Mouse (Mus musculus): ENCODE data around the gene Tsga10ip. TPM values are rescaled to one million over a fixed set of nuclear protein-coding genes. Genes with fewer than 3 reads are reported as not detected.
A peak's percentile ranks its signal among the peaks of the same experiment; 100 is the strongest.

Gene Tsga10ip
- polyA plus RNA-seq, 1 experiment, result 0.37 TPM

GRCm38 (mm10) chr19:5367053-5367359 is 35.3 kb downstream of the Tsga10ip start, which contains the start of gene Banf1:
TSS of gene Banf1 (minus strand) at chr19:5367168.
- H3K4me3 ChIP-seq, result peak within 1 kb of the TSS; percentile 93
- H3K27me3 ChIP-seq (ENCODE audit: control insufficient read depth, insufficient read depth, insufficient read length), result no peaks in the 10 kb centered on the region
- peaks cover 25% of the 10 kb centered on the region for H3K36me3 ChIP-seq (ENCODE audit: control insufficient read depth, insufficient read depth)
- H3K79me2 ChIP-seq (ENCODE audit: control insufficient read depth, insufficient read depth), result peaks cover 55% of the 10 kb centered on the region
- H3ac ChIP-seq (ENCODE audit: control insufficient read depth, insufficient read length), result peak within 1 kb of the TSS; percentile 69
- no peak for TF ChIP-seq TCF3 (IDR thresholded peaks at IDR 0.05; ENCODE audit: insufficient read length, low read depth)
- TF ChIP-seq MYOG (IDR thresholded peaks at IDR 0.05; ENCODE audit: control insufficient read depth in 1 of 3, insufficient read depth in 1 of 3, insufficient read length in 2 of 3, low read depth in 2 of 3), result peak in 1 of 3 experiments; percentile 17
- peak; percentile 88 for TF ChIP-seq POLR2AphosphoS2 (IDR thresholded peaks at IDR 0.05; ENCODE audit: insufficient read length, low read depth)
- peak; percentile 79 for TF ChIP-seq POLR2A (IDR thresholded peaks at IDR 0.05; ENCODE audit: insufficient read length, low read depth)
- TF ChIP-seq SRF (IDR thresholded peaks at IDR 0.05; ENCODE audit: control insufficient read depth, insufficient read length, low read depth), result peak; percentile 40
- TF ChIP-seq MAX (IDR thresholded peaks at IDR 0.05; ENCODE audit: low read depth), result no peak
- H3K4me2 ChIP-seq (ENCODE audit: low read depth), result peak within 1 kb of the TSS; percentile 93

DNA sequence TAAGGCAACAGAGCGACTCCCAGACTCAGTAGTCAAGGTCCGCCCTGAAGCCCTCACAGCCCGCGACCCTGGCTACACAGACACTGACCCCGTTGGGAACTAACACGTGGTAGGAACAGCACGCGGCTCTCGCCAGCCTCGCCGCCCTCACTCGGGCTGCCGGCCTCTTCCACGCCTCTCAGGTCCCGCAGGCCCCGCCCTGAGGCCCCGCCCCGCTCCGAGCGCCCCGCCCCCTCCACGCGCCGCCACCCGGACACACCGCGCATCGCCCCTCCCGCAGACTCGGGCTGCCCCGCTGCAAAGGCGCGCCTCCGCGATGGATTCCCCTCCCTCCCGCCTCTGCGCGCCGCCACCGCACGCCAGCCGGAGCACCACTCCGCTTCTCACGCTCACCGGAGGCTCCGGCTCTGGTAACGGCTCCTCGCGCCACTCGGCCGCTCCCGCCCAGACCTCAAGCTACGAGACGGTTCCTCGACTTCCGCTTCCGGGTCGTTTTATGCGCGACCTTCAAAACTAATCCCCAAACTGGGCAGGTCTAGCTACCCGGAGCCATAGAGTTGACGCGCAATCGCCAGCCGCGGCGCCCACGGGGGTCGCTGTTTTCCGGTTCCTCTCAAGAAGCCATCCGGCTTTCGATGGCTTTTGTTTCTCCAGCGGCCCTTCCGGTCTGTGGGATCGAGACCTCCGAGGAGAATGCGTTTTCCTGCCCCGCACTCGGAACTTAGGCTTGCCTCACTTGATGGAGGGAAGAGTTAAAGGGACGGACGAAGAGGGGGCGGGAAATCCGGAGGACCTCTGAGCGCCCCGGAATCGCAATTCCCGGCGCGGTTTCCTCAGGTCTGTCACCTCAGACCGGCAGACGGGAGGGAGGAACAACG is 35.9 kb downstream of the Tsga10ip start, which contains the start of gene Eif1ad:
Gene Eif1ad (plus strand): TSS at position 567 of the 878 bp plus-strand sequence.
- Histone ChIP-seq H3K36me3 (ENCODE audit: control insufficient read depth, insufficient read depth) (peaks cover 19% of the 10 kb centered on the region), H3K79me2 (ENCODE audit: control insufficient read depth, insufficient read depth) (peaks cover 55% of the 10 kb centered on the region), H3K4me2 (ENCODE audit: low read depth) (peak within 1 kb of the TSS; percentile 93), H3K27me3 (ENCODE audit: control insufficient read depth, insufficient read depth, insufficient read length) (no peaks in the 10 kb centered on the region), H3ac (ENCODE audit: control insufficient read depth, insufficient read length) (peak within 1 kb of the TSS; percentile 69), H3K4me3 (peak within 1 kb of the TSS; percentile 93)
- TF ChIP-seq USF1 (IDR thresholded peaks at IDR 0.05; ENCODE audit: low read depth), result no peak
- no peak for TF ChIP-seq SRF (IDR thresholded peaks at IDR 0.05; ENCODE audit: control insufficient read depth, insufficient read length, low read depth)
- TF ChIP-seq MYOD1 (IDR thresholded peaks at IDR 0.05; ENCODE audit: control insufficient read depth in 1 of 3, insufficient read length in 2 of 3, low read depth in 2 of 3), result peak in 1 of 3 experiments; percentile 17
- no peak for TF ChIP-seq TCF12 (IDR thresholded peaks at IDR 0.05; ENCODE audit: insufficient read depth, poor library complexity, severe bottlenecking)
- no peak for TF ChIP-seq TCF3 (IDR thresholded peaks at IDR 0.05; ENCODE audit: insufficient read length, low read depth)
- peak; percentile 94 for TF ChIP-seq POLR2A (IDR thresholded peaks at IDR 0.05; ENCODE audit: insufficient read length, low read depth)
- no peak for TF ChIP-seq MYOG (IDR thresholded peaks at IDR 0.05; ENCODE audit: control insufficient read depth in 1 of 3, insufficient read depth in 1 of 3, insufficient read length in 2 of 3, low read depth in 2 of 3)
- TF ChIP-seq POLR2AphosphoS2 (IDR thresholded peaks at IDR 0.05; ENCODE audit: insufficient read length, low read depth), result peak; percentile 86
- peak; percentile 23 for TF ChIP-seq MAX (IDR thresholded peaks at IDR 0.05; ENCODE audit: low read depth)
- no peak for TF ChIP-seq CEBPB (IDR thresholded peaks at IDR 0.05; ENCODE audit: insufficient read depth, poor library complexity, severe bottlenecking)
- TF ChIP-seq E2F4 (IDR thresholded peaks at IDR 0.05; ENCODE audit: insufficient read depth), result peak; percentile 76
- no peak for TF ChIP-seq REST (IDR thresholded peaks at IDR 0.05; ENCODE audit: insufficient read depth, insufficient read length)

DNA sequence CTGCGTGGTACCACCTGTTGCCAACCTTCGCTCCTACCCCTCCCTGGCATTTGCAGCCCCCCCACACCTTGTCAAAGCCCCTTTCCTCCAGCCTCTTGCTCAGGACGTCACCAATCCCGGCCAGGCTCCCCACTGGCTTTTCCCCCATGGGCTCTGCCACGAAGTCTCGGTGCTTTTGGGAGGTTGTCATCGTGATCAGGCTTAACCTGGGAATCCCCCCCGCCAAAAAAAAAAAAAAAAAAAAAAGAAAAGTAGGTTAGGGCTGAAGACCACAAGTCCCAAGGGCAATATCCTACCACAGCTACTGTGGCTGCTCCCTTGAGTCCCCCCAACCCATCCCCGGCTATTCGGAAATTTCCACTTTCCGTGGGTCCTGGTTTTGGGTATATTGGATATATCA is 36.6 kb downstream of the Tsga10ip start:
- H3K36me3 ChIP-seq (ENCODE audit: control insufficient read depth, insufficient read depth), result peaks cover 13% of the 10 kb centered on the region
- peak overlapping the region; percentile 93 for H3K4me3 ChIP-seq
- TF ChIP-seq E2F4 (IDR thresholded peaks at IDR 0.05; ENCODE audit: insufficient read depth) (no peak), MYOD1 (IDR thresholded peaks at IDR 0.05; ENCODE audit: control insufficient read depth in 1 of 3, insufficient read length in 2 of 3, low read depth in 2 of 3) (peak in 1 of 3 experiments; percentile 24), TCF3 (IDR thresholded peaks at IDR 0.05; ENCODE audit: insufficient read length, low read depth) (no peak), REST (IDR thresholded peaks at IDR 0.05; ENCODE audit: insufficient read depth, insufficient read length) (no peak), POLR2A (IDR thresholded peaks at IDR 0.05; ENCODE audit: insufficient read length, low read depth) (peak; percentile 12), POLR2AphosphoS2 (IDR thresholded peaks at IDR 0.05; ENCODE audit: insufficient read length, low read depth) (peak; percentile 23)

GRCm38 (mm10) chr19:5364124-5364523 is 38.2 kb downstream of the Tsga10ip start:
- Histone ChIP-seq H3K79me2 (ENCODE audit: control insufficient read depth, insufficient read depth) (peaks cover 51% of the 10 kb centered on the region), H3K4me3 (no peak overlapping the region), H3K36me3 (ENCODE audit: control insufficient read depth, insufficient read depth) (no peaks in the 10 kb centered on the region), H3K27me3 (ENCODE audit: control insufficient read depth, insufficient read depth, insufficient read length) (no peaks in the 10 kb centered on the region), H3K4me2 (ENCODE audit: low read depth) (no peak overlapping the region), H3ac (ENCODE audit: control insufficient read depth, insufficient read length) (no peak overlapping the region)
- TF ChIP-seq REST (IDR thresholded peaks at IDR 0.05; ENCODE audit: insufficient read depth, insufficient read length) (no peak), MYOG (IDR thresholded peaks at IDR 0.05; ENCODE audit: control insufficient read depth in 1 of 3, insufficient read depth in 1 of 3, insufficient read length in 2 of 3, low read depth in 2 of 3) (no peak), E2F4 (IDR thresholded peaks at IDR 0.05; ENCODE audit: insufficient read depth) (no peak), MYOD1 (IDR thresholded peaks at IDR 0.05; ENCODE audit: control insufficient read depth in 1 of 3, insufficient read length in 2 of 3, low read depth in 2 of 3) (no peak), SRF (IDR thresholded peaks at IDR 0.05; ENCODE audit: control insufficient read depth, insufficient read length, low read depth) (no peak), MAX (IDR thresholded peaks at IDR 0.05; ENCODE audit: low read depth) (no peak), POLR2A (IDR thresholded peaks at IDR 0.05; ENCODE audit: insufficient read length, low read depth) (no peak)

More for the DNA sequence above, 36.6 kb downstream of the Tsga10ip start:
- Histone ChIP-seq H3K79me2 (ENCODE audit: control insufficient read depth, insufficient read depth) (peaks cover 55% of the 10 kb centered on the region), H3ac (ENCODE audit: control insufficient read depth, insufficient read length) (peak overlapping the region; percentile 69), H3K4me2 (ENCODE audit: low read depth) (peak overlapping the region; percentile 93), H3K27me3 (ENCODE audit: control insufficient read depth, insufficient read depth, insufficient read length) (no peaks in the 10 kb centered on the region)

- Histone ChIP-seq H3K4me2 (ENCODE audit: low read depth) (no peak overlapping the region), H3K4me3 (no peak overlapping the region), H3ac (ENCODE audit: control insufficient read depth, insufficient read length) (no peak overlapping the region), H3K27me3 (ENCODE audit: control insufficient read depth, insufficient read depth, insufficient read length) (no peaks in the 10 kb centered on the region), H3K36me3 (ENCODE audit: control insufficient read depth, insufficient read depth) (no peaks in the 10 kb centered on the region), H3K79me2 (ENCODE audit: control insufficient read depth, insufficient read depth) (peaks cover 32% of the 10 kb centered on the region)
- TF ChIP-seq MYOD1 (IDR thresholded peaks at IDR 0.05; ENCODE audit: control insufficient read depth in 1 of 3, insufficient read length in 2 of 3, low read depth in 2 of 3) (peak in 1 of 3 experiments; percentile 29), MAX (IDR thresholded peaks at IDR 0.05; ENCODE audit: low read depth) (no peak)
Observed at GRCm38 (mm10) chr19:5362186-5362585, 40.1 kb downstream of the Tsga10ip start.
